Mouse (Mus musculus) lung, embryonic 15.5 days (tissue): ENCODE measurements around the gene Igfbp2. TPM values are rescaled to one million over a fixed set of nuclear protein-coding genes. Genes with fewer than 3 reads are reported as not detected.
A peak's percentile ranks its signal among the peaks of the same experiment; 100 is the strongest.

ENCODE experiments used
- ATAC-seq: fragments of 200-750 bp; cut with Nextera tagmentation; 2 replicates; pipeline ENCODE4 v1.8.0; 2017; ENCODE audit warnings: moderate number of reproducible peaks, borderline replicate concordance; ENCODE audit not compliant: low FRiP score, low TSS enrichment; ENCODE audit errors: extremely low read depth
- H3K27ac ChIP-seq: fragments of 300-500 bp; sonication (generic); 2 replicates; pipeline ENCODE4 v1.5.1; 2015; ENCODE audit warnings: moderate library complexity, mild to moderate bottlenecking, inconsistent platforms
- H3K27me3 ChIP-seq: fragments of 300-500 bp; sonication (generic); 2 replicates; pipeline ENCODE4 v1.6.1; 2015; ENCODE audit warnings: inconsistent platforms
- H3K36me3 ChIP-seq: fragments of 300-500 bp; sonication (generic); 2 replicates; pipeline ENCODE4 v1.6.1; 2015; ENCODE audit warnings: inconsistent platforms
- H3K4me1 ChIP-seq: fragments of 300-500 bp; sonication (generic); 2 replicates; pipeline ENCODE4 v1.6.1; 2015; ENCODE audit warnings: inconsistent platforms
- H3K4me2 ChIP-seq: fragments of 300-500 bp; sonication (generic); 2 replicates; pipeline ENCODE4 v1.6.1; 2015; ENCODE audit warnings: inconsistent platforms, mild to moderate bottlenecking, moderate library complexity
- H3K4me3 ChIP-seq: fragments of 300-500 bp; sonication (generic); 2 replicates; pipeline ENCODE4 v1.5.1; 2015; ENCODE audit warnings: mild to moderate bottlenecking, inconsistent platforms
- H3K9ac ChIP-seq: fragments of 300-500 bp; sonication (generic); 2 replicates; pipeline ENCODE4 v1.6.1; 2015; ENCODE audit warnings: inconsistent platforms
- H3K9me3 ChIP-seq: fragments of 300-500 bp; sonication (generic); 2 replicates; pipeline ENCODE4 v1.6.1; 2016; ENCODE audit warnings: inconsistent platforms
- WGBS: fragments of 180-500 bp; shearing (Covaris S2); methylation state at CpG from one replicate; pipeline ENCODE4 v1.1.7; 2015; 5-methylcytosine and 5-hydroxymethylcytosine counted together
- polyA plus RNA-seq: library from polyadenylated mRNA; unstranded; fragments of >200 nt; fragmentation: Nextera tagmentation; extraction: Ambion mirVana; gene quantifications from 2 replicates; pipeline ENCODE4 v1.2.1, GENCODE M21; 2015

Gene Igfbp2
- polyA plus RNA-seq, 1 experiment from 2014 or later: 344 TPM

DNA sequence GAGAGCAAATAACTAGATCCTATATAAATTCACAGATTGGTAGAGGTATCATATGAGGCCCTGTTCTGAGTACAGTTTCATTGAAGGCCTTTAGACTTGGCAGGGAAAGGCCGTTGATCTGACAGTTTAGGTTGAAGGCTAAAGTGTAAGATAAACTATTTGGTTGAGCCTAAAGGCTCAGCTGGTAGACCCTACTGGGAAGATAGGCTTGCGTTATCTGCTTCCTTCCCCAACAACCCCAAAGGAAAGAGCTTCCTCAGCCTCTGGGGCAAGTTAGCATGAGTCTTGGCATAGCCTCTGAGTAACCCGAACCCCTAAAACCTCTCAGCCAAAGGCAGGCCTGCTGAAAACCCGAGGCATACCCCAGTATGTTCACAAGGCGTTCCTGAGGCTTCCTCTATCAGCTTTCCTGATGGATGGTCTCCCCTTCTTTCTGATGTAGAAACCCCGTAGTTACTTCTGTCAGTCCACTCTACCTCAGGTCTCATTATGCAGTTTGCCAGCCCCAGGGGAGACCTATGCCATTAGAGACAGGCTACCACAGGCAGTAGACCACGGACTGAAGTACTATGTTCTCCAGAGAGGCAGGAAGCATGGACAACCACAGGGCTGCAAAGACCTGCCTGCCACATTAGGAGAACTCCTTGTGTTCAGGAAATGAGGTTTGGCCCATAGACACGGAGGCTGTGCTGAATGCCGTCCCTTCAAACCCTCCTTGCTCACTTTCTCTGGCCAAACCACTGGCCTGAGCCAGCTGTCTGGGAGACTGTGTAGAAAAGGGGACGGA is 44.3 kb downstream of the Igfbp2 start:
- peaks cover 18% of the 10 kb centered on the region; the same call in 1 of the 2 replicates for H3K27me3 ChIP-seq
- no peak overlapping the region for H3K4me3 ChIP-seq
- 61% methylated on average over 10 of the region's 10 CpGs for WGBS
- no peak overlapping the region for H3K4me2 ChIP-seq
- H3K36me3 ChIP-seq: peaks cover 9% of the 10 kb centered on the region
- no peak for ATAC-seq
- H3K9me3 ChIP-seq: no peaks in the 10 kb centered on the region
- H3K9ac ChIP-seq: no peak overlapping the region
- H3K4me1 ChIP-seq: peaks cover 45% of the 10 kb centered on the region
- H3K27ac ChIP-seq: no peak overlapping the region

GRCm38 (mm10) chr1:72869275-72869674 is 45.0 kb downstream of the Igfbp2 start:
- Histone ChIP-seq H3K27ac (no peak overlapping the region), H3K4me1 (peaks cover 52% of the 10 kb centered on the region), H3K9me3 (no peaks in the 10 kb centered on the region), H3K4me3 (no peak overlapping the region), H3K9ac (no peak overlapping the region), H3K36me3 (peaks cover 3% of the 10 kb centered on the region; the same call in 1 of the 2 replicates), H3K4me2 (no peak overlapping the region), H3K27me3 (peaks cover 25% of the 10 kb centered on the region; the same call in 1 of the 2 replicates)
- no peak for ATAC-seq

DNA sequence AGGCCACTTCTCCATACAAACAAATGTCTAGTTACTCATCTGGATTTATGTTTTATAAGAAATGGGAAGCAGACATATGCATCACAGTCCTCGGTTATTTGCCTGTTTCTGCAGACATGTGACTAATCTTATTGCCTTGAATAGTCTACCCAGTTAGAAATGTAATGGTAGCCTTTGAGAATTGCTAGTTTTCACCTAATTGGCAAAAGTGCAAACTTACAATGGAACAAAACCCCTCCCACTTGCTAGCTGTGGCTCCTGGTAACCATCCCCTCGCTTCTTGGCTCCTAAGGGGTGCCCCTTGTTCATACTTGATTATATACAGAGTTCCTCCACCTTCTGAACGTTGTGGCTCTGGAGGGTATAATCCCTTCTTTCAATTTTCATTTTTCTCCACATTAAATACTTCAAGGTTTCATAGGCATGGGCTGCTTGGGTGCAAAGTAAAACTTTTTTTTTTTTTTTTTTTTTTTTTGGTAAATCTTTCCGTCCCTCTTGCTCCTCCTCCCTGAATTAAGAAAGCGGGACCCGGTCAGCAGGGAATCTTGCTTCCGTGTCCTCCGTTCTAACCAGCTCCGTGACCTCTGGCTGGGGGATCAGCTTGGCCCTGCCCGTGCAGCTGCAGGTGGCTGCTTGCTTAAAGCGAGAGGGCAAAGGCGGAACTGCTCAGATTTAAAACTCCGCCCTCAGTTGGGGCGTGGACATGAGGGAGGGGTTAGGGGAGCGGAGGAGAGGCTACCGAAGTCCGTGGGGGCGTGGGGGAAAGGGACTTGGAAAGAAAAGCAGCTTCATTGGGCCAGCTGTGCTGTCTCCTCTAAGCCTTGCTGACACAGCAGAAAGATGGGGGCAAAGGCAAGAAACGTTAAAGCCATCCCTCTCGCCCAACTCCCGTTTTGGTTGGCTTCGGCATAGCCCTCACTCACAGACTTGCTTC is 45.6 kb downstream of the Igfbp2 start:
- Histone ChIP-seq H3K4me2 (peak overlapping the region; percentile 84), H3K9me3 (no peaks in the 10 kb centered on the region), H3K36me3 (no peaks in the 10 kb centered on the region), H3K27ac (peak overlapping the region; percentile 54), H3K4me1 (peaks cover 57% of the 10 kb centered on the region), H3K27me3 (peaks cover 26% of the 10 kb centered on the region; the same call in 1 of the 2 replicates), H3K4me3 (peak overlapping the region; percentile 54), H3K9ac (peak overlapping the region; percentile 12)
- peak; percentile 41 for ATAC-seq
- 7% methylated on average over 22 of the region's 22 CpGs for WGBS

- Histone ChIP-seq H3K27ac (peak overlapping the region; percentile 54), H3K9me3 (no peaks in the 10 kb centered on the region), H3K36me3 (no peaks in the 10 kb centered on the region), H3K27me3 (peaks cover 26% of the 10 kb centered on the region; the same call in 1 of the 2 replicates), H3K4me2 (peak overlapping the region; percentile 84), H3K9ac (peak overlapping the region; percentile 12; the same call in 1 of the 2 replicates), H3K4me1 (peaks cover 65% of the 10 kb centered on the region), H3K4me3 (peak overlapping the region; percentile 54)
- WGBS: under 1% methylated on average over 20 of the region's 20 CpGs
- ATAC-seq: peak; percentile 72
These were observed 46.5 kb downstream of the Igfbp2 start for GRCm38 (mm10) chr1:72870615-72871336.

DNA sequence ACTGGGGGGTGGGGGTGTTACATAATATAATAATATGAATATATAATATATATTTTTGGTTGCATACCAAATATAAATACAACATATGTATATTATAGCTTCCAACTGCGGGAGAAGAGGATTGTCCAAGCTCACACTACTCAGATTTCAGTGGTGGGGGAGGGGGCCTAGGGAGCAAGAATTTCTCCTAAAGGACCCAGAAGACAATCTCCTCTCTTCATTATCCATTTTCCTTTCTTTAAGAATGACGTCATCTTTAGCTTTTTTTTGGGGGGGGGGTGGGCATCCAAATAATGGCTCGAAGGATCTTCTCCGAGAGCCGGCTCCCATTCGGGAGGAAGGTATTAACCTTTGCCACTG is 47.0 kb downstream of the Igfbp2 start:
- H3K9ac ChIP-seq: peak overlapping the region; percentile 19

DNA sequence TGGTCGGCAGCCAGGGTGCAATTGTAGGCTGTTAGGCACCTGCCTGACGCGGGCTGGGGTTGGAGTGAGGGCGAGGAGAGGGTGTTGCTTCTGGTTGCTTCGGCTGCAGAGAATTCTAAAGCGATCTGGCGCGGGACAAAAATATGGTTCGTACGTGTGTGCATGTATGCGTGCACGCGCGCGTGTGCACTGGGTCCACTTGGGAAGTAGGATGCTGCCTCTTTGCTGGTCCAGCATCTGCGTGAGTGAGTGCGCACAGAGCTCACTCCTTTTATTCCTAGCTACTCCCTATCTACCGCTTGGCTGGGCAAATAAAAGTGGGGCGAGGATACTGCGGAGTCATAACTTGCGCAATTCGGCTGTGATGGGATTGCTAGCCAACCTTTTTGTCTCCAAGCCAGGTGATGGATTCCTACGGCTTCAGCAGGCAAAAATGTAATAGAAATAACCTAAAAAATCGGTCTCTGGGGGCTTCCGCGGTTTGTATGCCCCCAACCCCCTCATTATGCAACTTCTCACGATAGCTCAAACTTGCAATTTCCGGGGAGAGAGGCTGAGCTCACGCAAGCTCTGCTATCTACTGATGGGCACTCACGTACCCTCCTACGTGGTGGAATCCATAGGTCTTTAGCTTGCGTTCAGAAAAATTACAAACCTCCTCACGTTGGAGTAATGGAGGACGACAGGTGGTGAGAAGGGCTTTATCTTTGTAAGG is 47.6 kb downstream of the Igfbp2 start:
- peaks cover 76% of the 10 kb centered on the region for H3K4me1 ChIP-seq
- no peaks in the 10 kb centered on the region for H3K9me3 ChIP-seq
- no peaks in the 10 kb centered on the region for H3K36me3 ChIP-seq
- H3K27ac ChIP-seq: peak overlapping the region; percentile 67
- H3K4me3 ChIP-seq: peak overlapping the region; percentile 54
- no peak for ATAC-seq
- peaks cover 32% of the 10 kb centered on the region; the same call in 1 of the 2 replicates for H3K27me3 ChIP-seq
- H3K9ac ChIP-seq: peak overlapping the region; percentile 19
- WGBS: under 1% methylated on average over 34 of the region's 34 CpGs
- peak overlapping the region; percentile 84 for H3K4me2 ChIP-seq

More for the DNA sequence above, 47.0 kb downstream of the Igfbp2 start:
- H3K4me3 ChIP-seq: peak overlapping the region; percentile 54
- H3K9me3 ChIP-seq: no peaks in the 10 kb centered on the region
- WGBS: 0% methylated on average over 6 of the region's 6 CpGs
- H3K27me3 ChIP-seq: peaks cover 27% of the 10 kb centered on the region; the same call in 1 of the 2 replicates
- peak overlapping the region; percentile 84 for H3K4me2 ChIP-seq
- H3K27ac ChIP-seq: peak overlapping the region; percentile 67
- H3K4me1 ChIP-seq: peaks cover 71% of the 10 kb centered on the region
- peak; percentile 0; the same call in 1 of the 2 replicates for ATAC-seq
- no peaks in the 10 kb centered on the region for H3K36me3 ChIP-seq

DNA sequence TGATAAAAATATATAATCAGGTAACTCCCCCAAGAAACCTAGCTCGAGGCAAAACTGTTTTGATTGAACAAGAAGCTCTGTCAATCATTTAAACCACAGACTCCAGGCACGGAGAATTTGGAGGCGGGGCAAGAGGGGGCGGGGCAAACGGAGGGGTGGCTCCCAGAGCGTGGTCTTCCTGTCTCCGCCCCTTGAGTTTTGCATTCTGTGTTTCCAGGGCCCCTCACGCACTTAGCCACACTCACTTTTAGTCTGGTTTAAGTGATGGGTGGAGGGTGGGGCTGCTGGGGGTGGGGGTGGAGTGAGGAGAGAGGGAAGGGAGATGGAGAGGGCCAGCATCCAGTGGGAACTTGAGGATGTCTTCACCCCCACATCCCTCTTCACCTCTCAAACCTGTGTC is 48.2 kb downstream of the Igfbp2 start:
- H3K4me1 ChIP-seq: peaks cover 79% of the 10 kb centered on the region
- H3K36me3 ChIP-seq: no peaks in the 10 kb centered on the region
- no peaks in the 10 kb centered on the region for H3K9me3 ChIP-seq
- H3K4me2 ChIP-seq: peak overlapping the region; percentile 84
- H3K27me3 ChIP-seq: peaks cover 38% of the 10 kb centered on the region; the same call in 1 of the 2 replicates
- H3K4me3 ChIP-seq: peak overlapping the region; percentile 54
- H3K9ac ChIP-seq: 0 out of 2 replicates have a peak overlapping the region, but pooled peaks have one; percentile 62
- ATAC-seq: 0 out of 2 replicates have a peak, but pooled peaks have one; percentile 16
- peak overlapping the region; percentile 90 for H3K27ac ChIP-seq
- WGBS: under 1% methylated on average over 8 of the region's 8 CpGs

DNA sequence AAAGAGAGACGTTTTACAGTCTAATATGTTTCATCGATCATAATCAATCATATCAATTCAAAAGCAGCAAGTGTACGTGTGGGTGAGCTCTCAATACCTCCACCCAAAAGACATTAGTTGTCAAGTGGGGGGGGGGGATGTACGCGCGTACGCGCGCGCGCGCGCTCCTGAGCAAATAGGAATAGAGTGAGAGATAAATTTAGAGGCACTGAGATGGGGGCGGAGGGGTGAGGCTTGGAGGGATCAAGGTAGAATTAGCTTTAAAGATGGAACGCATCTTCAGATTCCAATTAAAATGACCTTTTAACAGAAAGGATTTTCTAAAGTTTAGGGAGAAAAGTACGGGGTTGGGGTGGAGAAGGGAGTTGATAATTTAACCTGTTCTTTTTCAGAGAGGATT is 48.8 kb downstream of the Igfbp2 start:
- H3K9me3 ChIP-seq: no peaks in the 10 kb centered on the region
- H3K27me3 ChIP-seq: peaks cover 41% of the 10 kb centered on the region; the same call in 1 of the 2 replicates
- no peak for ATAC-seq
- H3K4me3 ChIP-seq: peak overlapping the region; percentile 54
- peaks cover 81% of the 10 kb centered on the region for H3K4me1 ChIP-seq
- H3K9ac ChIP-seq: peak overlapping the region; percentile 62
- under 1% methylated on average over 16 of the region's 16 CpGs for WGBS
- peak overlapping the region; percentile 84 for H3K4me2 ChIP-seq
- H3K27ac ChIP-seq: peak overlapping the region; percentile 90
- H3K36me3 ChIP-seq: no peaks in the 10 kb centered on the region

GRCm38 (mm10) chr1:72873511-72874286 is 49.4 kb downstream of the Igfbp2 start:
- H3K27ac ChIP-seq: peak overlapping the region; percentile 90
- peak overlapping the region; percentile 54 for H3K4me3 ChIP-seq
- ATAC-seq: no peak
- peak overlapping the region; percentile 62 for H3K9ac ChIP-seq
- no peaks in the 10 kb centered on the region for H3K9me3 ChIP-seq
- H3K36me3 ChIP-seq: no peaks in the 10 kb centered on the region
- H3K27me3 ChIP-seq: peaks cover 41% of the 10 kb centered on the region; the same call in 1 of the 2 replicates
- peak overlapping the region; percentile 84 for H3K4me2 ChIP-seq
- peaks cover 85% of the 10 kb centered on the region for H3K4me1 ChIP-seq
- WGBS: under 1% methylated on average over 43 of the region's 43 CpGs
